Mouse (Mus musculus): ENCODE data around the gene Arl5c. TPM values are rescaled to one million over a fixed set of nuclear protein-coding genes. Genes with fewer than 3 reads are reported as not detected.
A peak's percentile ranks its signal among the peaks of the same experiment; 100 is the strongest.

Gene Arl5c
- total RNA-seq, 1 experiment from 2014 or later: 2.2 TPM

GRCm38 (mm10) chr11:98020710-98021109, 24.7 kb upstream of the Arl5c start:
- no peak for ATAC-seq (replicated peaks; ENCODE audit: low read depth, poor library complexity, severe bottlenecking)

- ATAC-seq (replicated peaks; ENCODE audit: low read depth, poor library complexity, severe bottlenecking): no peak
Measured at GRCm38 (mm10) chr11:98019883-98020610, 24.1 kb upstream of the Arl5c start.

GRCm38 (mm10) chr11:98018858-98019641, 23.1 kb upstream of the Arl5c start:
- peak; percentile 36; the same call in 1 of the 2 replicates for ATAC-seq (replicated peaks; ENCODE audit: low read depth, poor library complexity, severe bottlenecking)

DNA sequence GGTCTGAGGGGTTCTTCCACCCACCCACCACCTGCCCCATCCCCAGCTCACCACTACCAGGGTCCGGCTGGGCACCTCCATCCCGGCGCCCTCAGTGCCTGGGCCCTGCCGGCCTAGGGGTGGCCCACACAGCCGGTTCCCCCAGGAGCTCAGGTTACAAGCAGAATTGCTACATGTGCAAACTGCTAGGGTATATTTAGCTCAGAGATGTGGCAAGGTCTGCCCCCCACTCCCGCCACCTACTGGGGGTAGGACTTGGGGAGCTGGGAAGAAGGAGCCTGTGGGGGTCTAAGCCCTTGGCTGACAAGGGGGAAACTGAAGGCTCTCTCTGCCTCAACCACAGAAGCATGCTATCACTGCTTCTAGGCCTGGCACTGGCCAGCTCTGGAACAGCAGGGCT, 22.2 kb upstream of the Arl5c start:
- no peak for ATAC-seq (replicated peaks; ENCODE audit: low read depth, poor library complexity, severe bottlenecking)

DNA sequence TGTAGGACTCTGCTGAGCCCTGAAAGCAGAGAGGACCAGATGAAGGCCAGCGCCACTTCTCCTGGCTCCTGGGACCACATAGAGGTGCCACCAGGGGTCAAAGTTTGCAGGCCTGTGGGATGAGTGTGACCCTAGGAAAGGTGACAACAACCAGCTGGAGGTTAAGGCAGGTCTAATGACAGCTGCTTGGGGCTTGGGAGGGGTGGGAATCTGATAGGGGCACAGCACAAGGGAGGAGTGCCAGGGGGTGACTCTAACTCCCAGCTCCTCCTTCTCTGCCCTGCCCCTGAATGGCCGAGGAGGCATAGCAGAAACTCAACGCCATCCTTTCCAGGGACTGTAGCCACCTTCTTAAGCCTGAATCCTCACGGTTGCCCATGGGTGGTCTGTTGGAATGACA, 20.8 kb upstream of the Arl5c start:
- no peak for ATAC-seq (replicated peaks; ENCODE audit: low read depth, poor library complexity, severe bottlenecking)

- ATAC-seq (replicated peaks; ENCODE audit: low read depth, poor library complexity, severe bottlenecking): no peak
Measured at GRCm38 (mm10) chr11:98016177-98016576, 20.2 kb upstream of the Arl5c start.

- no peak for ATAC-seq (replicated peaks; ENCODE audit: low read depth, poor library complexity, severe bottlenecking)
Measured at GRCm38 (mm10) chr11:98012831-98013230, 16.9 kb upstream of the Arl5c start.

DNA sequence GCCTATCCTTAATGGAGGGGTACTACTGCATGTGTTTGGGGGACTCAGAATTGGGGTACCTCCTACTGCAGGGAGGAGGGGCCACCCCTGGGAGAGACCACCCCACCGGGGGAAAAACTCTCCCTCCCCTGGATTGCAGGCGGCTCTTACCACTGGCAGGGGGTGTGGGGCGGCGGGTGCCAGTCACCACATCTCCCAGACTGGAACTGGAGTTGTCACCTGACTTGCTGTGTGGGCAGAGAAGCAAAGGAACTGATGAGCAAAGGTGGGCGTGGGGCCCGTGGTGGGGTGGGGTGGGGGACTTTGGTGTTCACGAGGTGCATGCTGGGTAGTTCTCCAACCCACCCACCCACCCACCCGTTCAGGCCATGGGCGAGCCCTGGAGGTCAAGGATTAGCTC, 15.7 kb upstream of the Arl5c start:
- ATAC-seq (replicated peaks; ENCODE audit: low read depth, poor library complexity, severe bottlenecking): no peak

DNA sequence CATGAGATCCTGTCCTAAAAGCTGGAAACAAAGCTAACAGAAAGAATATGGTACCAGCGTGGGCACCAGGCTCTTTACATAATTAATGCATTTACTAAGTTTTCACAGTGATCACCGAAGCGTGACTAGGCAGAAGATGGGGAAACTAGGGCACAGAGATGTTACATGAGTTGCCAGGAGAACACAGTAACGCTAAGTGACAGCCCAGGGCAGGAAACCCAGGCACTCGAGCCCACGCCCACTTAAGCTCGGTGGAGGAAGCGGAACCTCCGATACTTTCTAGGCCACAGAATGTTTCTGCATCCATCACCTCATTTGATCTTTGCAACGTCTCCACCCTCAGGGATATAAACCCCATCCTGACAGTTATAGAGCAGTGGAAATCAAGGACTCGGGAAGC, 12.1 kb upstream of the Arl5c start:
- peak; percentile 68 for ATAC-seq (replicated peaks; ENCODE audit: low read depth, poor library complexity, severe bottlenecking)

- no peak for ATAC-seq (replicated peaks; ENCODE audit: low read depth, poor library complexity, severe bottlenecking)
Measured at GRCm38 (mm10) chr11:98005686-98006085, 9.7 kb upstream of the Arl5c start.

DNA sequence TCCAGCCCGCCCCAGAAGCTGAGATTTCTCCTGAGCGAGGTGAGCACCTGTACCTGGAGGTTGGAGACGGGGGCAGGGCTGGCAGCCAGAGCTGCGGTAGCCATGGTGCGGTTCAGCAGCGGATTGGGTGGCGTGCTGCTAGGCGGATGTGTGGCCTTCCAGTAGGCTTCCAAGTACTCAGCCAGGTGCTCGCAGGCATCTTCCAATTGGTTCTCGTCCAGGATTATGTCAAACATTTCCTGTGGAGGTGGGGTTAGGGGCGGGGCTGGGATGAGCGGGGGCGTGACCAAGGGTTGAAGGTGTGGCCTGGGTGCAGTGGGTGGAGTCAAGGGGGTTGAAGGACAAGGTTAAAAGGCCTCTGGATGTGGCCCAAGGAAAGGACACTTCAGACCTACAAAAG, 9.1 kb upstream of the Arl5c start:
- no peak for ATAC-seq (replicated peaks; ENCODE audit: low read depth, poor library complexity, severe bottlenecking)

DNA sequence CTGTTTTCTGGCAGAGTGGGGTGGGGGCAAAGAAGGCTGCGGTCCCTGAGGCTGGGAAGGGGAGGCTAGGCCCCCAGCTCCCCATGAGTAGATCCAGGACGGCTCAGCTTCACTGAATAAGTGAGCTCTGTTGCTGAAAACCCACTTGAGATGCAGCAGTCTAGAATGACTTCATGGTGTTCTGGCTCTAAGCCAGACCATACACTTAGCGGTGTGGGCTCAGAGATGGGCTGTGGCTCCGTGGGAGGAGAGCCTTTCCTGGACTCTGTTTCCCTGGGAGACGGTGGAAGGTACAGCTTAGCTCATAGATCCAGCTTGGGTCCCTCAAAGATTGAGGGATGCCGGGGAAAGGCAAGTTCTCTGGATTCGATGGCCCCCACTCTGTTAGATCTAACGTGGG, 8.2 kb upstream of the Arl5c start:
- no peak for ATAC-seq (replicated peaks; ENCODE audit: low read depth, poor library complexity, severe bottlenecking)

- ATAC-seq (replicated peaks; ENCODE audit: low read depth, poor library complexity, severe bottlenecking): no peak
Measured at GRCm38 (mm10) chr11:98003171-98003671, 7.2 kb upstream of the Arl5c start.

DNA sequence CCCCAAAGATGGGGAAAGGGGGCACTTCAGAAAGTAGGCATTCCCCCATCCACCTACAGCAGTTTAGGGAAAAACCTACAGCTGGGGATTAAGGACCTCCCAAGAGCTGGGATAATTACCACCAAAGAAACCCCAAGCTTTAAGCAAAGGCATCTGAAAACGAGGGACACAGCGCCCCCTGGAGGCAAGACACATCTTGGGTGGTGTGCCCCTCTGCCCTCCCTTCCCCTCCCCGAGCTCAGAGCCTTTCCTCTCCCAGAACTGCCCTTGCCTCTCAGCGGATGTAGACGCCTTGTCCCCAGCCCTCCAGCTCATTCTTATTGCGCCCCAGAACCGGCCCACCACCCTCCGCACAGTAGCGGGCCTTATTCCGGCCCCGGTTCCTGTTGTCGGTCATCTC, 6.6 kb upstream of the Arl5c start:
- 0 out of 2 replicates have a peak, but pooled peaks have one; percentile 39 for ATAC-seq (replicated peaks; ENCODE audit: low read depth, poor library complexity, severe bottlenecking)

DNA sequence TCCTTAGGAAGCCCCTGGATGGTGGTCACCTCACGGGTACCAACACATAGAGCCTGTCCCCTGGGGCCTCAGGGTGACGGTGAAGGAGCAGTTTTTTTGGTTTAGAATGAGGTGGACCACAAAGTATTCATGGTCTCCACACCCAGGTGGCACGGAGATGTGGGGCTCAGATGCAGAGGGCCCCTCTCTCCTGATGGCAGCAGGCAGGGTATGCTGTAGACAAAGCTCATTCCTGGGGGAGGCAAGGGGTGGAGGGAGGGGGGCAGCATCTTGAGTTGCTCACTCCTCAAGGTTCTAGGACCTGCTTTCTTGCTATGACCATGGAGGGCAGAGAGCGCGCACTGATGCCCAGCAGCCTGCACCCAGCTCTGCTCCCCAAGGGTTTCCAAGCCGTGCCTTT, 6.0 kb upstream of the Arl5c start:
- no peak for ATAC-seq (replicated peaks; ENCODE audit: low read depth, poor library complexity, severe bottlenecking)

GRCm38 (mm10) chr11:98001351-98001824, 5.4 kb upstream of the Arl5c start:
- ATAC-seq (replicated peaks; ENCODE audit: low read depth, poor library complexity, severe bottlenecking): no peak

DNA sequence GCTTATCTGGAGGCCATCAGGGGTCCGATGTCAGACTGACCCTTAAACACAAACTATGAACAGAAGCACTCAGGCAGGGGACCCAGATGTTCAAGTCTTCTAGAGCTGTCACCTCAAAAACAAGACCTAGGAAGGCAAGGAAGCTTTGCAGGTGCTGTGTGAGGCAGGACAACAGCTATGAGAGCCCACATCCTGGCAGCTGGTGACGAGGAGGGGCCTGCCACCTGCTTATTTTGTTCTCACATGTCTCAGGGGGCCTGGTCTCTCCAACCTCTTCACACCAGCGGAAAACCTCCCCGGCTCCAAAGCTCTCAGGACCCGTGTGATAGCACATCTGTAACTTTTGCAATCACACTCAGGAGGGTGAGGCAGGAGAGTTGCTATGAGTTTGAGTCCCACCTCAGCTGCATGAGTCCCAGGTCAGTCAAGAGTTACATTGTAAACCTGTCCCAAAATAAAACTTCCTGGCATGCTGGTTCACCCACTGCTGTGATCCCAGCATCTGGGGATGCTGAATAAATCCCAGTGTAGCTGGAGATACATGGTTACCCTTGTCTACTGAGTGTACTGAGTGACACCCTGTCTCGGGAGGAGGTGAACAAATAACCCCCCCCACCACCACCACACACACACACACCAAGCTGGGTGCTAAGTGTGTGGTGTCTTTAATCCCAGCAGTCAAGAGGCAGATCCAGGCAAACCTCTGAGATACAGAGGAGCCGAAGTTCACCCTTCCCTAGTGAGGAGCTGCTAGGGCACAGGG, 4.6 kb upstream of the Arl5c start:
- ATAC-seq (replicated peaks; ENCODE audit: low read depth, poor library complexity, severe bottlenecking): no peak

- ATAC-seq (replicated peaks; ENCODE audit: low read depth, poor library complexity, severe bottlenecking): no peak
Measured at GRCm38 (mm10) chr11:97999748-98000147, 3.8 kb upstream of the Arl5c start.

- no peak for ATAC-seq (replicated peaks; ENCODE audit: low read depth, poor library complexity, severe bottlenecking)
Measured at GRCm38 (mm10) chr11:97998898-97999608, 3.1 kb upstream of the Arl5c start.

Data from common myeloid progenitor, adult 5-6 weeks (primary cell).